In genomic region chr5:43842576-43843155, GRCm38 (mm10) we compare ENCODE assay signal across 33 mouse cellular contexts. TPM values are rescaled to one million over a fixed set of nuclear protein-coding genes. Genes with fewer than 3 reads are reported as not detected.
DNase-seq lines count a peak whose midpoint lies in the region; ATAC-seq lines count a peak whose summit lies in the region.
"Had no signal": no experiment of that assay in that cellular context is flagged by ENCODE, and none has a peak within 500 bp of the region (broad histone marks: within the 10 kb centered on the region; RNA-seq: fewer than 3 reads in every experiment).

No protein-coding gene starts in this region.

- DNase-seq in heart, adult 11 months, result peak; percentile 80
- no peak for DNase-seq in heart, adult 9 months (ENCODE audit: low spot score in 2 of 2)
- peak; percentile 44 to 57 for DNase-seq in spleen, postnatal 36 days (ENCODE audit: low spot score in 2 of 2)
- no peak for DNase-seq in spleen, adult 12 weeks (ENCODE audit: low spot score)
- peak; percentile 33 for DNase-seq in NIH3T3 (ENCODE audit: low read depth)
- DNase-seq in telencephalon, adult 2 months (ENCODE audit: low read depth, low spot score), result peak; percentile 15
- no peak for DNase-seq in retina, postnatal 1 day
- DNase-seq: adrenal gland, adult 8-10 months; cerebellum, adult 8-10 months; forebrain, postnatal 0 days; gastrocnemius, postnatal 25 days; kidney, adult 18-20 months; layer of hippocampus, adult 9-11 months; liver, embryonic 13.5 days; lung, adult 18-20 months; lung, postnatal 14 days; right cerebral cortex, postnatal 4 days; thymus, postnatal 4 days had no signal

- ATAC-seq in intestine, embryonic 16.5 days, result no peak
- ATAC-seq: activated CD4-positive, CD25-positive, alpha-beta regulatory T cell, adult 4 months had no signal

- H3K9ac ChIP-seq in intestine, embryonic 16.5 days (ENCODE audit: low read depth, low read length), result no peak overlapping the region
- H3K9ac ChIP-seq: forebrain, embryonic 12.5 days; forebrain, postnatal 0 days; heart, embryonic 13.5 days; hindbrain, embryonic 15.5 days; limb, embryonic 15.5 days; liver, embryonic 13.5 days; neural tube, embryonic 12.5 days had no signal

- H3K27me3 ChIP-seq in intestine, embryonic 16.5 days (replicated peaks; ENCODE audit: control insufficient read depth, insufficient read depth, low read length), result no peaks in the 10 kb centered on the region
- H3K27me3 ChIP-seq: forebrain, embryonic 12.5 days; heart, embryonic 13.5 days; hindbrain, embryonic 15.5 days; limb, embryonic 15.5 days; liver, embryonic 13.5 days; neural tube, embryonic 12.5 days had no signal

- no peak overlapping the region for H3K27ac ChIP-seq in intestine, embryonic 16.5 days (ENCODE audit: low read length)
- H3K27ac ChIP-seq: forebrain, embryonic 12.5 days; heart, embryonic 13.5 days; hindbrain, embryonic 10.5 days; hindbrain, embryonic 15.5 days; kidney, postnatal 0 days; limb, embryonic 10.5 days; limb, embryonic 15.5 days; liver, embryonic 13.5 days; neural tube, embryonic 12.5 days; stomach, postnatal 0 days had no signal

- WGBS in intestine, embryonic 16.5 days, result 68% methylated on average over 3 of the region's 3 CpGs

- no peaks in the 10 kb centered on the region for H3K36me3 ChIP-seq in intestine, embryonic 16.5 days (ENCODE audit: control insufficient read depth, insufficient read depth, low read length)
- H3K36me3 ChIP-seq: forebrain, embryonic 12.5 days; G1E; heart, embryonic 13.5 days; hindbrain, embryonic 10.5 days; hindbrain, embryonic 15.5 days; limb, embryonic 10.5 days; limb, embryonic 15.5 days; liver, embryonic 13.5 days; neural tube, embryonic 12.5 days had no signal

- H3K9me3 ChIP-seq in intestine, embryonic 16.5 days (ENCODE audit: control insufficient read depth, low read length), result no peaks in the 10 kb centered on the region
- H3K9me3 ChIP-seq: forebrain, embryonic 12.5 days; hindbrain, embryonic 15.5 days; limb, embryonic 15.5 days had no signal

- H3K4me3 ChIP-seq in intestine, embryonic 16.5 days (ENCODE audit: low read length), result no peak overlapping the region
- H3K4me3 ChIP-seq: forebrain, embryonic 12.5 days; heart, embryonic 13.5 days; hindbrain, embryonic 10.5 days; hindbrain, embryonic 15.5 days; limb, embryonic 10.5 days; limb, embryonic 15.5 days; liver, embryonic 13.5 days; neural tube, embryonic 12.5 days had no signal

- H3K4me2 ChIP-seq in intestine, embryonic 16.5 days (ENCODE audit: low read depth, low read length), result no peak overlapping the region
- H3K4me2 ChIP-seq: forebrain, embryonic 12.5 days; hindbrain, embryonic 15.5 days; limb, embryonic 15.5 days; midbrain, embryonic 11.5 days; neural tube, embryonic 12.5 days had no signal

- H3K4me1 ChIP-seq in intestine, embryonic 16.5 days (ENCODE audit: control insufficient read depth, insufficient read depth, low read length), result peaks cover 4% of the 10 kb centered on the region; the same call in 1 of the 2 replicates
- H3K4me1 ChIP-seq: forebrain, embryonic 12.5 days; heart, embryonic 13.5 days; hindbrain, embryonic 15.5 days; limb, embryonic 15.5 days; liver, embryonic 13.5 days; neural tube, embryonic 12.5 days had no signal

RNA-seq across cellular contexts. Expression of gene Fbxl5, which starts 21.2 kb away (rescaled TPM):
- polyA plus RNA-seq in intestine, embryonic 16.5 days (2015; fragmentation: Nextera tagmentation; extraction: Ambion mirVana), result 57.1 and 59.9 TPM in 2 replicates

RNA-seq across cellular contexts. Expression of gene Bst1, which starts 24.0 kb away (rescaled TPM):
- 1.1 and 2.9 TPM in 2 replicates for polyA plus RNA-seq in intestine, embryonic 16.5 days (2015; fragmentation: Nextera tagmentation; extraction: Ambion mirVana)
- polyA plus RNA-seq: C2C12; forebrain, embryonic 12.5 days; G1E; hindbrain, embryonic 10.5 days; midbrain, embryonic 11.5 days; myocyte; neural tube, embryonic 12.5 days had no signal

RNA-seq across cellular contexts. Expression of gene Cd38, which starts 25.7 kb away (rescaled TPM):
- polyA plus RNA-seq in intestine, embryonic 16.5 days (2015; fragmentation: Nextera tagmentation; extraction: Ambion mirVana), result 12.6 and 14.4 TPM in 2 replicates
- polyA plus RNA-seq: G1E had no signal

Comparison
In these comparisons a context has a peak if more than half of its experiments do, and no peak if none do; other contexts are left out.
1. DNase-seq: peak in heart, adult 11 months (single experiment), spleen, postnatal 36 days (2 of 2), NIH3T3 (single experiment) and telencephalon, adult 2 months (single experiment); none in heart, adult 9 months (0 of 2), spleen, adult 12 weeks (single experiment) and retina, postnatal 1 day (single experiment).